Mouse (Mus musculus): ENCODE results near the gene Agpat1.

Gene Agpat1

GRCm38 (mm10) chr17:34655581-34655991, 51.5 kb downstream of the Agpat1 start:
- DNase-seq, result no peak

GRCm38 (mm10) chr17:34656666-34657065, 52.6 kb downstream of the Agpat1 start:
- DNase-seq, result peak; percentile 10

DNA sequence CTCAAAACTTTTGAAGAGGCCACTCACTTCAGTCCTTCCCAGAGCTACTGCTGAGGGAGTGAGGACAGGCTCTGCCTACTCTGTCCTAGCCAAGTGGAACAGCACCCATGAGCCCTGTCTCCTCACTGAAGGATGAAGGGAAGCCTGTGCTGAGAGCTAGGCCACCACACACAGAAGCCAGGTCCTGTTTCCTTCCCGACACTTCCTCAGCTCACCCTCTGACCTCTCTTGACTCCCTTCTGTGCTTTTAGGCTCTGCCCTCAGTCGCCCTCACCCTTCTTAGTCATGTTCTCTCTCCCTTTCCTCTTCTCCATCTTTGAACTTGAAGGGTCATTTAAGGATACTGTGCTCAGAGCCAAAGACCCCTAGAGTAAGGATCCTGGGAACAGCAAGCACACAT, 53.2 kb downstream of the Agpat1 start:
- no peak for DNase-seq

- DNase-seq, result no peak
Measured at GRCm38 (mm10) chr17:34658145-34658544, 54.1 kb downstream of the Agpat1 start.

GRCm38 (mm10) chr17:34658591-34658990, 54.5 kb downstream of the Agpat1 start:
- no peak for DNase-seq

DNA sequence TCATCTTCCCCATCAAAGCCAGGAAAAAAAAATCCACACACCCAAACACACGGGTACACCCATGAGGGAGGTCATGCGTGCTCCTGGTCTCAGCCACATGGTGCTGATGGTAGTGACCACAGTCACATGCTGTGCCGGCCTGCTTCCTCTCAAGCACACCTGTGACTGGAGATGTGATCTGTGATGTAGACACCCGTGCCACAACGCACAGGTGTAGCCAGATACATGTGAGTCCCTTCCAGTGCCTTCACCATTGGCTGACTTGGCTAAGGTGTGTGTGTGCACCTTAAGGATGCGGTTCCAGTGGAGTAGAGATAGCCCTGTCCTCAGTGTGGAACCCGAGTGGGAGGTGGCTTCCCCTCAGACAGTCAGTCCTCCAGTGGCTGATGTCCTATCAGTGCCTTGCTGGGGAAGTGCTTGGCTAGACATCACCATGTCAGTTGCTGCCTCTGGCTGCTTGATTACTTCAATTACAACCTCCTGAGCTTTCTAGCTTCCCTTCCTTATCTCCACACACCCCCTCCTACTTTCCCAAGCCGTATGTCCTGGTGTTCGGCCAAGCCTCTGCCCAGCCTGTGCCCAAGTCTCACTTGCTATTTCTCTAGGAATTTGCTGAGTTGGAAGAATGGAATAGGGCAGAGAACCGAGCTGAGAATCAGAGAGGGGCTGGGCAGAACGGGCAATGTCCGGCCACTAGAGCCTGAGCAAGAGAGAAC, 55.3 kb downstream of the Agpat1 start:
- DNase-seq, result no peak

- DNase-seq, result no peak
Measured at GRCm38 (mm10) chr17:34659897-34660214, 55.8 kb downstream of the Agpat1 start.

DNA sequence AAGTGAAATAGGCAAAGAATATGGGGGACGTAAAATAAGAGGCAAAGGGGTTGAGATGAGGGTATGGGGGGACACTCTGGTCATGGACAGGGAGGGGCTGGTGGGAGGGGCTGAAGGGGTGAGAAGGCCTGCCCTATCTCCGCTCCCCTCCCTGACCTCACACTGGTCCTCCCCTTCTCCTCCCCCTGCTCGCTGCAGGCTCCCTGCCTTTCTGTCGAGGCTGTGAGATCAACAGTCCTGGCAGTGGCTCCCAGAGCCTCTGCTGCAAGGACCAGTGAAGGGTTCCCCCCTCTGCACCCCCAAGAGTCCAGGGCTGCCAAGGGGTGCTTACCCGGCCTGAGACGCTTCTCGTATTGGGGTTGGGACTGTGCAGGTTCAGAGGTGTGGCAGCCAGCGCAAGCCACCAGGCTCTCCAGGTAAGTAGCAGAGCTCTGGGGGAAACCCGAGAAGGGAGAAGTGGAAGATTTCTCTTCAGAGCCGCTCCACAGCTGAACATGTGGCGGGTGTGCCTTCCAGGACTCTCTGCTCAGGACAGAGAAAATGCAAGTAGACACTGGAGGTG, 56.3 kb downstream of the Agpat1 start:
- DNase-seq, result no peak

DNA sequence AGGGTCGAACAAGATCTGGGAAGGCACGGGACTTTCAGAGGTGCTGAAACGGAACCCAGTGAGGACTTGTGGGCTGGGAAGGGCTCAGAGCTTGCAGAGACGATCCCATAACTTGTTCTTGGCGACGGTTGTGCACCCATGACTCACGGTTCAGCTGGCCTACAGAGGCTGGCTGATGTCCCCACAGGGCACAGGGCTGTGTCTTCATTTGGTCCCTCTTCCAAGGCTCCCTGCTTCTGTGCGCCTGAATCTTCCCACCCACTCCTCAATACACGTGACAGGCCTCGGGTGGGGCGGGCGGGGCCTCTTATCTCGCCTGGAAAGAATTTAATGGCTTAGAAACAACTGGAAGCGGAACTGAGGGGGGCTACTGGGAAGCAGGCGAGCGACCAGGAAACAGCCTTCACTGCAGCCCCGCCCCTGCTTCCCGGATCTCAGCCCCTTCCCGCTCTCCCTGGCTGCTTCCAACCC, 57.1 kb downstream of the Agpat1 start:
- DNase-seq, result no peak

DNA sequence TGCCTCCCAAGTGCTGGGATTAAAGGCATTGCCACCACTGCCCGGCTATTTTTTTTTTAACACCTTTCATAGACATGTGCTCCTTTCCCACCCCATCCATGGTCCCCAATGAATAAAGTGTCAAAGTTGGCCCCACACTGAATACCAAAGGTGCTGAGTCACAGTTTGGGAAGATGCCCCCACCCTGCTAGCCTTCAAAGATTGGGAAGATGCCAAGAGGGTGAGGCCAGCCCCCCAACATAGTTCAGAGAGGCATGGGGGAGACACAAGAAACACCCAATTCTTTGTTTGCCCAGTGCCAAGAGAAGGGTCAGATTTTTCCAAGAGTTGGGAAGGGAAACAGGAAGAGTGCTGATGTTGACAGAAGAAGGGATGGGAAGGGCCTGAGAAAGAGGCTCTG, 58.4 kb downstream of the Agpat1 start:
- DNase-seq, result no peak

DNA sequence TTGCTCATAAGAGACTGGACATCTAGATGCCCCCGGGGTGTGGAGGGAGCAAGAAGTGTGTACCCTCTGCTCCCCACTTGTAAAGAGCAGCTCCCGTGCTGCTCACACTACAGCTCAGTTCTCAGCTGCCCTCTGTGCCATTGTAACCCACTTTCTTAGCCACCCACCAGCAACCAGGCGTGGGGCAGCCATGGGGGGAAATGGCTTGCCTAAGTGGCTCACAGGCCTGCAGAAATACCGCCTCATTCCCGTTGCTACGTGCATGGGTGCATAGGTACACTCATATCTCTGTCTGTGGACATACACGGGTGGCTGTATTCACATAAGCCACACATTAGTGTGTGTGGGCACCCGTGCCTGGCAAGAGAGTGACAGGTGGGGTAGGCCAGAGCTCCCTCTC, 58.9 kb downstream of the Agpat1 start:
- no peak for DNase-seq
